Comparison of ENCODE assay signal across 7 mouse cellular contexts in the genomic region with DNA sequence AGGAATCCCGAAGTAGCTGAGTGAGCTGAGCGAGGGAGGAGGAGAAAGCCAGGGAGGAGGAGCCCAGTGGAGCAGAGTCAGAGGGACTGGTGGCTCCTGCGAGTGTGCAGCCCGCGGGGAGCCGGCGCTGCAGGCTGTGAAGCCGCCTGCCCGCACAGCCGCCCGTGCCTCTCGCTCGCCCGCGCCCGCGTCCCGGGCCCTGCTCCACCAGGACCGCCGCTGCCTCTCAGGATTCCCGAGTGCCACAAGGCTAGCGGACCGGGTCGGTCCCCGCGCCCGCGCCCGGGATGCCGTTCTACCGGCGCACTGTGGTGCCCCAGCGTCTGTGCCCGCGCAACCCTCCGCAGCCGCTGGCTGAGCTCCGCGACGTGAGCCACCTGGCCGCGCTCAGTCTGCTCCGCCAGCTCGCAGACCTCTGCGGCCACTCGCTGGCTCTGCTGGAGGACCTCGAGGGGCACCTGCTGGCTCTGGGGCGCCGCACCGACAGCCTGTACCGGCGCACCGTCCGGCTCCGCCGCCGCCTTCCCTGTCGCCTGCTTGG. TPM values are rescaled to one million over a fixed set of nuclear protein-coding genes. Genes with fewer than 3 reads are reported as not detected.
DNase-seq lines count a peak whose midpoint lies in the region; ATAC-seq and TF ChIP-seq lines count a peak whose summit lies in the region.

A gene (plus strand): TSS at position 105 of the 541 bp plus-strand sequence.

- no peak for TF ChIP-seq CTCF in heart, adult 2 months (IDR thresholded peaks at IDR 0.05)

- WGBS in heart, adult 2 months = 13% methylated on average over 52 of the region's 58 CpGs
- WGBS in limb, embryonic 13.5 days = 11% methylated on average over 48 of the region's 58 CpGs
- 15% methylated on average over 52 of the region's 58 CpGs for WGBS in midbrain, embryonic 14.5 days
- 16% methylated on average over 45 of the region's 58 CpGs for WGBS in stomach, embryonic 14.5 days

- peak within 1 kb of the TSS; percentile 43 for H3K4me3 ChIP-seq in heart, adult 2 months
- H3K4me3 ChIP-seq in limb, embryonic 13.5 days = peak within 1 kb of the TSS; percentile 56
- peak within 1 kb of the TSS; percentile 45 for H3K4me3 ChIP-seq in midbrain, embryonic 14.5 days (replicated peaks; ENCODE audit: low read depth, low read length)
- peak within 1 kb of the TSS; percentile 52 for H3K4me3 ChIP-seq in stomach, embryonic 14.5 days (ENCODE audit: low read depth, low read length)

- H3K9ac ChIP-seq in heart, adult 2 months (ENCODE audit: low read depth, low read length) = peak within 1 kb of the TSS; percentile 60
- peak within 1 kb of the TSS; percentile 71 for H3K9ac ChIP-seq in limb, embryonic 13.5 days
- H3K9ac ChIP-seq in midbrain, embryonic 14.5 days (replicated peaks; ENCODE audit: low read length) = peak within 1 kb of the TSS; percentile 42
- H3K9ac ChIP-seq in stomach, embryonic 14.5 days (replicated peaks; ENCODE audit: low read depth, low read length) = peak within 1 kb of the TSS; percentile 48

- no peaks in the 10 kb centered on the region for H3K9me3 ChIP-seq in limb, embryonic 13.5 days
- H3K9me3 ChIP-seq in midbrain, embryonic 14.5 days (ENCODE audit: control insufficient read depth, low read length) = no peaks in the 10 kb centered on the region
- no peaks in the 10 kb centered on the region for H3K9me3 ChIP-seq in stomach, embryonic 14.5 days (ENCODE audit: control insufficient read depth, low read depth, low read length)

- no peak for TF ChIP-seq EP300 in heart, adult 2 months (IDR thresholded peaks at IDR 0.05; ENCODE audit: insufficient read depth, low read depth, low read length)

- H3K36me3 ChIP-seq in heart, adult 2 months (ENCODE audit: control insufficient read depth, insufficient read depth, low read length) = no peaks in the 10 kb centered on the region
- H3K36me3 ChIP-seq in limb, embryonic 13.5 days = no peaks in the 10 kb centered on the region
- no peaks in the 10 kb centered on the region for H3K36me3 ChIP-seq in midbrain, embryonic 14.5 days (ENCODE audit: control insufficient read depth, insufficient read depth, low read length)
- H3K36me3 ChIP-seq in stomach, embryonic 14.5 days (ENCODE audit: control insufficient read depth, insufficient read depth, low read length) = no peaks in the 10 kb centered on the region

- H3K4me1 ChIP-seq in heart, adult 2 months (ENCODE audit: control insufficient read depth, insufficient read depth, low read length) = no peaks in the 10 kb centered on the region
- H3K4me1 ChIP-seq in limb, embryonic 13.5 days = no peaks in the 10 kb centered on the region; the same call in 1 of the 2 replicates
- H3K4me1 ChIP-seq in midbrain, embryonic 14.5 days (ENCODE audit: control insufficient read depth, insufficient read depth, low read length) = no peaks in the 10 kb centered on the region
- H3K4me1 ChIP-seq in stomach, embryonic 14.5 days (ENCODE audit: control insufficient read depth, insufficient read depth, low read length) = no peaks in the 10 kb centered on the region

- H3K4me2 ChIP-seq in limb, embryonic 13.5 days (replicated peaks) = peak within 1 kb of the TSS; percentile 71
- H3K4me2 ChIP-seq in midbrain, embryonic 14.5 days (ENCODE audit: low read length) = peak within 1 kb of the TSS; percentile 67
- H3K4me2 ChIP-seq in stomach, embryonic 14.5 days (replicated peaks; ENCODE audit: low read depth, low read length) = peak within 1 kb of the TSS; percentile 53

- no peak within 1 kb of the TSS for H3K27ac ChIP-seq in heart, adult 2 months
- H3K27ac ChIP-seq in limb, embryonic 13.5 days = no peak within 1 kb of the TSS; the same call in 1 of the 2 replicates
- no peak within 1 kb of the TSS for H3K27ac ChIP-seq in midbrain, embryonic 14.5 days (replicated peaks; ENCODE audit: low read depth, low read length)
- H3K27ac ChIP-seq in stomach, embryonic 14.5 days (ENCODE audit: low read length) = peak within 1 kb of the TSS; percentile 27; the same call in 1 of the 2 replicates

- intact Hi-C loops in heart, adult 2 months (cut with DNase I) = no loop called here

- H3K79me2 ChIP-seq in heart, adult 2 months (replicated peaks; ENCODE audit: control insufficient read depth, insufficient read depth, low read length) = no peaks in the 10 kb centered on the region

- TF ChIP-seq POLR2A in heart, adult 2 months (IDR thresholded peaks at IDR 0.05; ENCODE audit: insufficient read depth, low read depth, low read length) = no peak

- ATAC-seq in limb, embryonic 13.5 days (ENCODE audit: low FRiP score, low read depth) = peak; percentile 91
- ATAC-seq in midbrain, embryonic 14.5 days (ENCODE audit: low FRiP score, low TSS enrichment) = peak; percentile 66
- peak; percentile 78; the same call in 1 of the 2 replicates for ATAC-seq in stomach, embryonic 14.5 days (ENCODE audit: insufficient number of reproducible peaks, insufficient read depth, low FRiP score, low read depth)

- peaks cover 10% of the 10 kb centered on the region for H3K27me3 ChIP-seq in heart, adult 2 months (ENCODE audit: control insufficient read depth, insufficient read depth, low read length)
- peaks cover 77% of the 10 kb centered on the region for H3K27me3 ChIP-seq in limb, embryonic 13.5 days
- peaks cover 40% of the 10 kb centered on the region; the same call in 1 of the 2 replicates for H3K27me3 ChIP-seq in midbrain, embryonic 14.5 days (ENCODE audit: control insufficient read depth, insufficient read depth, low read length)
- peaks cover 10% of the 10 kb centered on the region; the same call in 1 of the 2 replicates for H3K27me3 ChIP-seq in stomach, embryonic 14.5 days (ENCODE audit: control insufficient read depth, insufficient read depth, low read length)

- peak; percentile 83 for DNase-seq in brain, adult 2 months (ENCODE audit: low read depth, low spot score)
- DNase-seq in embryo, embryonic 10.5 days (ENCODE audit: low spot score) = peak; percentile 73
- DNase-seq in heart, adult 2 months = peak; percentile 48 to 51
- peak; percentile 64 for DNase-seq in kidney, adult 18-20 months
- peak; percentile 65 for DNase-seq in midbrain, embryonic 14.5 days

RNA-seq across cellular contexts. Expression of the gene that starts here (rescaled TPM):
- 1 to 10 TPM; 3.6 to 4.2 TPM for total RNA-seq in heart, adult 2 months (2021)
- 1.4 and 2.7 TPM in 2 replicates for polyA plus RNA-seq in heart, adult 2 months (2012; rRNA removed)
- 14.6 and 17.4 TPM in 2 replicates for polyA plus RNA-seq in limb, embryonic 13.5 days (2015; fragmentation: Nextera tagmentation; extraction: Ambion mirVana)
- polyA plus RNA-seq in midbrain, embryonic 14.5 days (2014; fragmentation: Nextera tagmentation; extraction: Ambion mirVana) = 5.8 and 7.8 TPM in 2 replicates
- polyA plus RNA-seq in stomach, embryonic 14.5 days (2014; fragmentation: Nextera tagmentation; extraction: Ambion mirVana) = 16.3 and 17.4 TPM in 2 replicates
